Mouse (Mus musculus) adipose tissue, adult 10 weeks (tissue): ENCODE data around the gene Enah. TPM values are rescaled to one million over a fixed set of nuclear protein-coding genes. Genes with fewer than 3 reads are reported as not detected.

ENCODE experiments used
- polyA plus RNA-seq: library from polyadenylated mRNA; stranded (reverse); fragments of 350-450 nt; fragmentation: Illumina TruSeq; extraction: RNeasy Lipid Tissue Mini Kit (QIAGEN cat#74804); gene quantifications from one replicate; pipeline ENCODE4 v1.2.3, GENCODE M21; 2014; ENCODE audit warnings: low read depth, low replicate concordance

The Enah gene
- polyA plus RNA-seq, result 47.5 TPM

GRCm38 (mm10) chr1:182019926-182020801, at the start of gene Enah:
TSS of gene Enah (minus strand) at chr1:182019990.

Other genes with a start within 250 kb of the Enah start
- 16.8 TPM for gene Lbr, start 176.9 kb downstream of the Enah start, polyA plus RNA-seq
- gene Srp9, start 104.7 kb upstream of the Enah start, polyA plus RNA-seq, result 117 TPM
- not detected for gene Vmn1r1, start 144.5 kb upstream of the Enah start, polyA plus RNA-seq